Mouse (Mus musculus) lung, adult 2 months (tissue): ENCODE results near the gene Actr10.

Experiments used
- CTCF ChIP-seq: fragments of 200-500 bp; IDR thresholded peaks from 2 replicates; pipeline ENCODE4 v1.5.1; 2011; ENCODE audit warnings: mild to moderate bottlenecking, low read length, control low read depth; ENCODE audit not compliant: insufficient read depth
- POLR2A ChIP-seq: fragments of 200-500 bp; IDR thresholded peaks from 2 replicates; pipeline ENCODE4 v1.6.1; 2011; ENCODE audit warnings: low read depth, mild to moderate bottlenecking, control low read depth, low read length, borderline replicate concordance; ENCODE audit errors: extremely low read depth

- TF ChIP-seq POLR2A: peak; percentile 63; the same call in 1 of the 2 replicates
- no peak for TF ChIP-seq CTCF
These were observed 31.2 kb downstream of the Actr10 start for GRCm38 (mm10) chr12:70968791-70969307.
